Mouse (Mus musculus): ENCODE results near the gene Plppr4.

DNA sequence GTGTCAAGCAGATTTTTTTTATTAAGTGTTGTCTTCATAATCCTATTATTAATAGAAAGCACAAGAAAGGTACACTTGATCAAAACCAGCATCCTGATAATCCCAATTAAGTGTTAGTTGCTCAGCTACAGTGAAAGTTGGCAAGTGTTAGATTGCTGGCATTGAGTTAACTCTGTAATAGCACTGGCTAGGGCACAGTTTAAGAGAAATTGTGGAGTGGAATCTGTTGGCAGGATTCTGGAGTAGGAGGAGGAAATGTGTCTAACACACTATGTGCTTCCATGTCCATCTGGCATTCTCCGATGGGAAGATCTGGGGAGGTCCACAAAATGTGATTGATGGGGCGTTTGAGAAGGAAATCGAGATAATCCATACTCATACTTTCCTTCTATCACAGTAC, 43.1 kb upstream of the Plppr4 start:
- TF ChIP-seq GATA1 (IDR thresholded peaks at IDR 0.05; ENCODE audit: low read length) (no peak), TAL1 (IDR thresholded peaks at IDR 0.05; ENCODE audit: low read length) (no peak)
